Mouse (Mus musculus) mouse embryonic stem cell (cell line): Measurements from ENCODE around the gene Mettl4.
"Not testable (repeated sequence)": the region's sequence is repeated elsewhere in the genome, so short reads cannot be mapped to it uniquely, and the experiment has no call there.

Experiments
- in situ Hi-C, 2 experiments: fragments of 300-500 bp; cut with MboI; formaldehyde crosslinking; loops; 1 replicate in 1 of 2; 3 replicates in 1 of 2; pipeline ENCODE4 v1.14.3; 2019 to 2020; ENCODE audit warnings: low sequenced_read_pairs in 2 of 2, low pct_unique_long_range_greater_than_20kb in 1 of 2, mixed read lengths in 1 of 2; ENCODE audit not compliant: unreplicated experiment in 1 of 2

Gene Mettl4

DNA sequence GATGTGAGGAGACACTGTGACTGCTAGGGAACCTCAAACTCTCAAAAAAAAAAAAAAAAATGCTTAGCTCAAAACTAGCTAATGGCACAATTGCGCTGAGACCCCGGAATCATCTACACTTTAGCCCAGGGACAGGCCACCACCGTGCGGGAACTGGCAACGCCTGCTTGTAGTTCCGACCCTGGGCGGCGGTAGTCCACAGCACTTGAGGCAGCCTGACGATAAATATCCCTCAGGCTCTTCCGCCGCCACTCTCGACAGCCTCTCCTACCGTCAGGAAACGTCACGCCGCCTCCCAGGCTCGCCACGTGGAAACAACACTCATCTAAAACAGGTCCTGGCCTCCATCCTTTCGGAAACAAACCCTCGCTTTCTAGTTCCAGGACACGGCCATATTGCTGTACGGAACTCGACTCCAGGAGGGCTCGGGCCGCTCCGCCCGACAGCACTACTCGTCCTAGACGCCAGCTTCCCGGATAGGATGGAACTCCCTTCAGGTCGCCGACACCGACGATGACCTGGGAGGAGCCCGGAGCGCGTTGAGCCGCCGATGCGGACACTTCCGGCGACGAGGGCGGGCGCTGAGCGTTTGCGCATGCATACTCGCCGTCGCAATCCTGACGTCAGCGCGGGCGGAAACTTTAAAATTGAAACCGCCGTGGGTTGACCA lies at the start of gene Mettl4:
Gene Mettl4, minus strand, starts transcription at position 554 of the 670 bp plus-strand sequence.
- in situ Hi-C loops: no loop called here

DNA sequence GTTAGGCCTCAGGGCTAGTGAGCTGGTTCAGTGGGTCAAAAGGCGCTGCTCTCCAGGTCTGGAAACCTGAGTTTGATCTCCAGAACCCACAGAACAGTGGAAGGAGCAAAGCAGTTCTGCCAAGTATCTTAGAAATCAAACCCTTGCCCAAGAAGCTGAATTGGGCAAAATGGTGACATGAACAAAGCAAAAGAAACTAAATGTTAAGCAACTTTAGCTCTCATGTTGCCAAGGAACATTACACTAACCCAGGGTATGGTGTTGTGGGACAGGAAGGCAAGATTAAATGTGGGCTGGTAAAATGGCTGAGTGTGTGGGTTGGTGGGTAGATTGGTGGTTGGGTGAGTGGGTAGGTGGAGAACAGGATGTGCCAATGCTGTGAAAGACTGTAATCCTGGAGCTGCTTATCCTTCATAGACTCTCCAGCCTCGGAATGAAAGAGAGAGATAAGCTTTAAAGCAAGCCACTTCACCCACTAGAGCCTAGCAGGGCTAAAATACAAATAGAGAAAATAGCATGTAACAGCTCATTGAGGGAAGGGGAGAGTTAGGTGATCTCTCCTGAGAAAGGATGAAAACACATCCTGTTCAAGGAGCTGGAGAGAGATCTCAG lies 29.2 kb upstream of the Mettl4 start:
- in situ Hi-C loops: no loop called here

DNA sequence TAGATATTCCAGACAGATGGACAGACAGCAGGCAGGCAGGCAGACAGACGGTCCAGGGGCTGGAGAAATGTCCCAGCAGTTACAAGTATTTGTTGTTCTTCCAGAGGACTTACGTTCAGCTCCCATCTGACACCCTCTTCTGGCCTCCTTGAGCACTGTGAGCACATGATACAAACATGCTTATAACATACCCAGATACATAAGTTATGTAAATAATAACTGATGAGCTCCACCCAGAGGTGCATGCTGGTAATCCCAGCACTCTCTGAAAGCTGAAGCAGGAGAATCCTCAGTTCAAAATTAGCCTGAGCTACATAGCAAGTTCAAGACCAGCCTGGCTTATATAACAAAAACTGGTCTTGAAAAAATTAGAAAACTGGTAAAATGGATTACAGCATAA lies 18.7 kb upstream of the Mettl4 start:
- in situ Hi-C loops: no loop called here

DNA sequence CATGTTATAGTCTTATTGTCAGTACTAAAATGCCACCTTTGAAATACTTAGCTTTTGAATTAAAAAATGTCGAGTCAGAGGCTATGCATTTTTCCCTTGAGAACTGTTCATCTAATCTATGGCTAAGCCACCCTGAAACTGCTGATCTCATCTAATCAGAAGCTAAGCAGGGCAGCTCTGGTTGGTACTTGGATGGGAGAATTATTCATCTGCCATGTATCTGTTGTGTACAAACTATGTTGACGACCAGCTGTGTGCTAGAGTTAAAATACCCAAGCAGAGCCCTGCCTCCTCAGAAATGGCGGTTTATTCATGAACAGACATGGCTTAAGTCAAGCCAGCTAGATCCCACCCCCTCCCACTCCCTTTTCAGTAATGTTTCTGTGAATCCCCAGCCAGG lies 14.9 kb upstream of the Mettl4 start:
- in situ Hi-C loops: no loop called here

DNA sequence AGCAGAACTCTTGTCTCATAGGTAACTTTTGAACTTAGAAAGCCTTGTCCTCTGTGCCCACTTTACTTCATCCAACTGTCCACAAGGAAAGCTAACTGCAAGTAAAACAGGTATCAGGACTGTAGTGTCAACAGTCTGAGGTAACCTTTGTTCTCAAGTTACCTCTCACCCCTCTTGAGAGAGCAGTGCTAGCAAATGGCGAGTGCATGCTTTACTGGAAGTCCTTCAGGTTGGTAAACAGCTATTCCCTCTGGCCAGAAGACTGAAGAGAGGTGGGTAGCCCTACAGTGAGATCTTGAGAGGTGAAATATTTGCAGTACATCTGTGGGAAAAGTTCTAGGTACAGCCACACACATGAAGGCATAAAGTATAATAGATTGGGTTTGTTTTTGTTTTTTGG lies 14.2 kb upstream of the Mettl4 start:
- in situ Hi-C loops: no loop called here

DNA sequence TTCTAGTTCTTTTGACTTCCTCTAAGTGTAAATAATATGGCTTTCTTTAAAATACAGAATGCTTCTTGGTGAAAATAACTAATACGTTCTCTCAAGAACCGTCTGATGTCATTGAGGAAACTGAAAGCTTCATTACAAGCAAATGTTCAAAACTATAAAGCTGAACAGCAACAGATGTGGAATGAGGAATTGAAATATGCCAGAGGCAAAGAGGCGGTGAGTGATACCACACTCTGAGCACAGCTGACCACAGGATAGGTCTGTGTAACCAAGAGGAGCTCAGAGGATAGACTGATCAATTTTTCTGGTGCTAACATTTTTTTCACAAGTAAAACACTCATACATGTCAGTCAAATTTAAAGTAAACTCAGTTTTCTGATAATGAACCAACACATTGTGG lies 12.6 kb upstream of the Mettl4 start:
- in situ Hi-C loops: no loop called here

DNA sequence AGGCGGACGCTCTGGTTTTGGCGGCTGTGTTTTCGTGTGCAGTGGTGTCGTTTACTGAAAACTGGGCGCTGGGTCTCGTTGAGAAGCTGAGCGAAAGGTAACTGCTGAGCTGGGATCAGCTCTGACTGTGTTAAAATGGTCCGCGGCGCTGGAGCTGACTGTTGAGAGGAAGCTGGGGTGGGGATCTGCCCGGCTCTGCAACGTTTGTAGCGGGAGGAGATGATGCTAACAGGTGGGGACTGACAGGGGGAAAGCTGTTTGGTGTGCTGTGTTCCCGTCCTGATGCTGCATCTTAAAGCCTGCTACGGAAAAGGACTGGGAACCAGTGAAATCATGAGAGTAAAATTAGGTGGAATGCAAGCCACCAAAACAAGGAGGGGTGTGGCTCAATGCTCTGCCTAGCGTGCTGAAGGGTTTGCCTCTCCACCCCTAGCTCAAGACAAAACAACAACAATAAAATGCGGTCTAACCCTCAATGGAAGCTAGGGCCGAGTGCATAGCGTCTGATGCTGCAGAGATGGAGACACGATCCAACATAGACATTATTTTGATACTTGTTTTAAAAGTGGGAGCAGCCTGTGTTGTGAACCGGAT lies 414 bp upstream of the Mettl4 start:
- in situ Hi-C loops: no loop called here

DNA sequence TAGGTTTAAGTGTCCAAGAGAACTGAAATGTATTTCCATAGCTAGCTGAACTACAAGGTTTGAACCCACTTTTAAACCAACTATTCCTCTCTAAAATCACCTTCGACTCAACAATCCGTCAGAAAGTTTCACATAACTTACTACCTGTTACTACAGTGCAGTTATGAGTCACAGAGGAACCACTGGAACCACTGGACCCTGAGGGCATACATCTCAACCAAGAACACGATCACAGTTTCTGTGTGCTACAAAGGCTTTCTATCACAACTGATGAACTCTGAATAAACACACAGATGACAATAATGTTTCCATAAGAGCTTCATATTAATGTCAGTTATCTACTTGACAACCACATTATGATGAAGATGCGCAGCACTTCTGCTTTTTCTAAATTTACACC lies 11.6 kb downstream of the Mettl4 start:
- in situ Hi-C loops: no loop called here

DNA sequence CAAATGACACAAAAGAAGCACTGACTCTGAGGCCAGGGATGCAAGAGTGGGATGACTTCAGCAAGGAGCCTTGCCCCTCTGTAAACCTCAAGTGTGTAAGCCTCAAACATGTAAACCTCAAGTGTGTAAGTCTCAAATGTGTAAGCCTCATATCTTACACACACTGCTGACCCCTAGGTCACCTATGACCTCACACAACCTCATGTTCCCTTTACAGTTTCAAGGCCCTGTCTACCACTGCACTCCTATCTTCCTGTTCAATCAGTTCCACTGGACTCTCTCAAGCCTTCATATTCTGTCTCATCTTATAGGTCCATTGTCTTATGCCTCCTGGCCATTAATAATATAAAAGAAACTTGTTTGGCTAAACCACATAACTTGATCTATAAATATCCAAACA lies 13.9 kb downstream of the Mettl4 start:
- in situ Hi-C loops: no loop called here

DNA sequence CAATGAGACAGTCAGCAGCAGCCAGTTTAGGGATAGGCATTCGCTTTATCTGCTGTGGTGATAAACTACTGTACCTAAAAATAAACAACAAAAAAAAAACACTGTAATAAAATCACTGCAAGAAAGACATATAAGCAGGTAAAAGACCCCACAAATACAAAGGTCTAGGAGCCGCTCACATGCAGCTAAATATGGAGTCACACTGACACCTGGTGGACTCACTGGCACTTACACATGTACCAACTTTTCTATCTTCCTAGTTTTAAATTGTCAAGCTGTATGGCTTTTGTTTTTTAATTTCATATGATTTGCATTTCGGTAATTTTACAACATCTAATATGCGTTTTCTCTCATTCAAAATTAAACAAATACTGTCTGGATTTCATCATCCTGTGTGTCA lies 14.4 kb downstream of the Mettl4 start:
- in situ Hi-C loops: no loop called here

DNA sequence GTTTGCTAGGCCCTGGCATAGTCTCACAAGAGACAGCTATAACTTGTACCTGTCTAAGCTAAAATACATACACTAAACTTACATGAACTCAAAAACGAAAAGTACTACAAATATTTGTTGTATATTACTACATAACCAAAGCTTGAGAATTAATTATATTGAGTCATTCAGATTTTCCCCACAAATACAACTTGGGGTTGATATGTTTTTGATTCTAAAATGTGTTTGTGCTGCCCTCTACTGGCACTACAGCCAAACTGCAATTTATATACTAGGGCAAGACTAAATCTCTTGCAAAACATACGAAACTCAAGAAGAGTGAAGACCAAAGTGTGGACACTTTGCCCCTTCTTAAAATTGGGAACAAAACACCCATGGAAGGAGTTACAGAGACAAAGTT lies 19.4 kb downstream of the Mettl4 start:
- in situ Hi-C loops: not testable (repeated sequence)

DNA sequence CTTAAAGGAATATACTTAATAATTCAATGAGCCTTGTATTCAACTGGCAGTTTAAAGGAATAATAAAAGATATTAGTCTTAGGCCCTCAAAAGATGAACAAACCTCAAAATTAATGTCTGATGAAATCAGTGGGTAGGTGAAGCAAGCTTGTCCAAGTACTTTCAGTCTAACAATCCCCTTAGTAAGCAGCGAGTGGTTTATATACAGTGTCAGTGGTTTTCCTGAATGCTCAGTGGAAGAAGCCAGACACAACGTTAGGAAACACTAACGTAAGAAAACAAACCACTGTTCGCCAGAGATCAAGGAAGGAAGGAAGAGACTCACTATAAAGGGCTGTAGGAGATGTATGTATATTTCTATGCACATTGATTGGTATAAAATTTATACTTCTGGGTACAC lies 23.1 kb downstream of the Mettl4 start:
- in situ Hi-C loops: no loop called here

DNA sequence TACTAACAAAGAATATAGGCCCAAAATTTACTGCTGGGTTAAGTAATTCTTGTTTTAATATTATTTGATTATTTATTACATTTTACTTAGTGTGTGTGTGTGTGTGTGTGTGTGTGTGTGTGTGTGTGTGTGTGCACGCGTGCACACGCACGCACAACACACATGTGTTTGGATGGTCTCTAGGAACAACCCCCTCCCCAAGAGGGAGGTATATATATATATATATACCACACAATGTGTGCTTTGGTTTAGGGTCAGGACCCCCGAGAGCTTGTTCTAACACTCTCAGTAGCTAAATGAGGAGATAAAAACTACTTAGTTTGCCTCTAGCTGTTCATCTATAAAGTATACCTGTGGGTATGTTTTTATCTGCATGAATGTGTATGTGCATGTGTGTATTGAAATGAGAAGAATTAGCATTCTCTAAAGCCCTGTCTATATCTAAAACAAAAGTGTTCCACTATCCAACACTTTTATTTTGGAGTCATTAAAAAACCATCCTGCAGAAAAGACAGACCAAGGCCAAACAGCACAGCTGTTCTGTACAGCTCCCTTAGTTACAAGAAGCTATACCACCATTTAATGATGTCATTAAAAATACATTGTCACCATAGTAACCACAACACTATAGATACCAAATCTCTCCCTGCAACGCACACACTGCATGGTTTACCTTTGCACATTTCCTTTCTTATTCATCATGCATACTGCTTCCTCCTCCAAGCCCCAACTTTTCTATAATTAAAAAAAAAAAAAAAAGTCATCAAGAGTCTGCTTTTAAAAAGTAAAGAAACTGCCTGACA lies 76.1 kb downstream of the Mettl4 start:
- in situ Hi-C loops: no loop called here
